Mouse (Mus musculus) CD4-positive, CD25-positive, alpha-beta regulatory T cell (primary cell): Measurements from ENCODE around the gene Gm4981. TPM values are rescaled to one million over a fixed set of nuclear protein-coding genes. Genes with fewer than 3 reads are reported as not detected.

Experiments used
- polyA plus RNA-seq: library from polyadenylated mRNA; unstranded; fragments of 100-300 nt; shearing (Covaris generic); gene quantifications from one replicate; pipeline ENCODE4 v1.2.1, GENCODE M21; 2017

The Gm4981 gene
- not detected for polyA plus RNA-seq

DNA sequence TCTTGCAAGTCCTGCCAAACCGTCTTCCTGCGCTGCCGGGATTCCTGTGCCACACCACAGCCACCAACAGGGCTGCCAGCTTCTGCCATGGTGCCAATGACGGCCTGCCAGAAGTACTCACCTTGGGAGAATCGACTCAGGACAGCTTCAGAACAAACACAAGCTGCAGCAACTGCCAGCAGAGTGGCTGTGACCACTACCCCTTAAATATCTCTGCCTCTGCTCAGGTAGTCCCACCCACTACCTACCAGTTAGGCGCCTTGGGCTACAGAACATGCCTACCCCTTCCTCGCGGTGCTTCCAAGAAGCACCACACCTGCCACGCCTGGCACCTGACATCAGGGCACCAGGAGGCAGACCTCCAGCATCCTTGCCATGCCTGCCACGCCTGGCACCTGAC lies at the start of gene Gm4981:
Gene Gm4981 (minus strand): TSS at position 89 of the 400 bp plus-strand sequence.

DNA sequence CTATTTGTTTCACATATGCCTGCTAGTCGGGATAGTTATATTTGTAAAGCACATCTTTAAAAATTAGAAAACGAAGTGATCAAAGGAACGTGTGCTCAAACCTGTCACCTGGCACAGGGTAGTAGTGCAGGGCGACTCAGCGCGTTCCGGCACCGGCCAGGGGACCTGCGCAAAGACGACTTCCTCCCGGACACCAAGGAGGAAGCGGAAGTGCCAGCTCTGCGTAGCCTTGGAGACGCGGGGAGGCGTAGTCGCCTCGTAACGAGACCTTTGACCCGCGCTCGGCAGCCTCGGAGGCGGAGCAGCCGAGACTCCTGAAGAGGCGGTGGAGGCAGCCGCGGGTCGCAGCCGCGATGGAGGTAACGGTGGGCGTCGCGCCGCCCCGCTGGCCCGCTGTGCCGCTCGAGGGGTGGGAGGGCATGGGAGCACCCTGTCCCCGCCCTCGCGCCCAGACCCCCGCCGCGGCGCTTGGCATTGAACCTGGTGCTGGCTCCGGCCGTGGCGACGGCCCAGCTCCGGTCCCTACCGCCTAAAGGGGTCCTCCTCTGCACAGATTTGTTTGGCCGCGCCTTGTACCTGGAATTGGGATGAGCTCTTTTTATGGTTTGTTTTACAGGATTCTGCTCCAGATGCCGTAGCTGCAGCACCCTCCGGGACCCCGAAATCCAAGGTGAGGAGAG lies 18.9 kb upstream of the Gm4981 start, which contains the start of gene Gcc2:
Gene Gcc2 (plus strand): TSS at position 285 of the 680 bp plus-strand sequence.

DNA sequence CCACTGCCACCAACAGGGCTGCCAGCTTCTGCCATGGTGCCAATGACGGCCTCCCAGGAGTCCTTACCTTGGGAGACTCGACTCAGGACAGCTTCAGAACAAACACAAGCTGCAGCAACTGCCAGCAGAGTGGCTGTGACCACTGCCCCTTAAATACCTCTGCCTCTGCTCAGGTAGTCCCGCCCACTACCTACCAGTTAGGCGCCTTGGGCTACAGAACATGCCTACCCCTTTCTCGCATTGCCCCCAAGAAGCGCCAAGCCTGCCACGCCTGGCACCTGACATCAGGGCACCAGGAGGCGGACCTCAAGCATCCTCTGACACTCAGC lies 3.9 kb downstream of the Gm4981 start, which contains the start of gene Duxf3:
Gene Duxf3 (minus strand): TSS at position 35 of the 329 bp plus-strand sequence.

DNA sequence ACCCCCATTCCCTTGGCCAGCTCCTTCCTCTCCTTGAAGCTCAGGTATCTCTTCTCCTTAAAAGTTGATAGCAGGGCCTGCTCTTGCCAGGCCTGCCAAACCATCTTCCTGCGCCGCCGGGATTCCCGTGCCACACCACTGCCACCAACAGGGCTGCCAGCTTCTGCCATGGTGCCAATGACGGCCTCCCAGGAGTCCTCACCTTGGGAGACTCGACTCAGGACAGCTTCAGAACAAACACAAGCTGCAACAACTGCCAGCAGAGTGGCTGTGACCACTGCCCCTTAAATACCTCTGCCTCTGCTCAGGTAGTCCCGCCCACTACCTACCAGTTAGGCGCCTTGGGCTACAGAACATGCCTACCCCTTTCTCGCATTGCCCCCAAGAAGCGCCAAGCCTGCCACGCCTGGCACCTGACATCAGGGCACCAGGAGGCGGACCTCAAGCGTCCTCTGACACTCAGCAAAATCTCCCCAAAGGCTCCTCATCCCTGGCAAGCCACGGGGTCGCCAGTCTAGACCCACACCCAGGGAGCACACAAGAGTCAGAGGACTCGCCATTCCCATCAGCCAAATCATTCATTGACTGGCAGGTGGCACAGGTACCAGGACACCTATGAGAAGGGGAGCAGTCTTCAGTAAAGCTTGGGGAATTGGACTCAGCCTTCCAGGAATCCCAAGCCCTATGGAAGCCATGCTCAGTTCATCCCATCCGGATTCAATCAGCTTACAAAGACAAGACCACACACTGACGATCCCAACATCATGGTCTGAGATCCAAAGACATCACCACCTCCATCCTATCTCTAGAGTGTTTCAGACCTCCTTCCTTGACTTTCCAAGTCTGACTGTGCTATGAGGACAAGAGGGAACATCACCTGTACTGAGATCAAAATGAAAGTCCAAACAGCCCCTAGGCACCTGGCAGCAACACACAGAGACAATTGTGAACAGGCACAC lies 11.4 kb downstream of the Gm4981 start, which contains the start of gene AW822073:
Gene AW822073 (minus strand): TSS at position 104 of the 959 bp plus-strand sequence.

Other genes with a start within 250 kb of the Gm4981 start
- 0.43 TPM for gene AW822073, start 11.8 kb downstream of the Gm4981 start, polyA plus RNA-seq
- gene Duxf3, start 4.0 kb downstream of the Gm4981 start, polyA plus RNA-seq: 0.77 TPM
- gene Gcc2, start 18.8 kb upstream of the Gm4981 start, polyA plus RNA-seq: 72.2 TPM
- gene Lims1, start 86.8 kb upstream of the Gm4981 start, polyA plus RNA-seq: 80.1 TPM
- 52.9 TPM for gene Ranbp2, start 210.2 kb upstream of the Gm4981 start, polyA plus RNA-seq